Mouse (Mus musculus): ENCODE results near the gene Pisd. TPM values are rescaled to one million over a fixed set of nuclear protein-coding genes. Genes with fewer than 3 reads are reported as not detected.
"Not testable (repeated sequence)": the region's sequence is repeated elsewhere in the genome, so short reads cannot be mapped to it uniquely, and the experiment has no call there.

Pisd gene
- polyA plus RNA-seq, 1 experiment from 2014 or later: 114 TPM

- H3K27me3 ChIP-seq (replicated peaks): no peaks in the 10 kb centered on the region
- H3K4me1 ChIP-seq: no peaks in the 10 kb centered on the region
- no peak overlapping the region for H3K4me3 ChIP-seq
- no peak overlapping the region for H3K4me2 ChIP-seq
- peaks cover 12% of the 10 kb centered on the region; the same call in 1 of the 2 replicates for H3K36me3 ChIP-seq (replicated peaks)
- no peaks in the 10 kb centered on the region for H3K9me3 ChIP-seq
- WGBS: 91% methylated on average over 4 of the region's 4 CpGs
- H3K27ac ChIP-seq: no peak overlapping the region
- no peak overlapping the region for H3K9ac ChIP-seq
- ATAC-seq (replicated peaks): no peak
These were observed 17.6 kb downstream of the Pisd start for GRCm38 (mm10) chr5:32767636-32768373.

GRCm38 (mm10) chr5:32767004-32767403 is 18.4 kb downstream of the Pisd start:
- no peak for ATAC-seq (replicated peaks)
- Histone ChIP-seq H3K9me3 (no peaks in the 10 kb centered on the region), H3K27me3 (replicated peaks) (no peaks in the 10 kb centered on the region), H3K4me1 (no peaks in the 10 kb centered on the region), H3K27ac (no peak overlapping the region), H3K36me3 (replicated peaks) (peaks cover 14% of the 10 kb centered on the region; the same call in 1 of the 2 replicates), H3K9ac (no peak overlapping the region), H3K4me2 (no peak overlapping the region), H3K4me3 (no peak overlapping the region)
- 100% methylated on average over 3 of the region's 3 CpGs for WGBS

GRCm38 (mm10) chr5:32761566-32762140 is 23.8 kb downstream of the Pisd start:
- H3K9me3 ChIP-seq: no peaks in the 10 kb centered on the region
- ATAC-seq (replicated peaks): no peak
- no peaks in the 10 kb centered on the region for H3K27me3 ChIP-seq (replicated peaks)
- WGBS: 93% methylated on average over 5 of the region's 5 CpGs
- no peak overlapping the region for H3K4me3 ChIP-seq
- H3K36me3 ChIP-seq (replicated peaks): peaks cover 13% of the 10 kb centered on the region; the same call in 1 of the 2 replicates
- no peak overlapping the region for H3K4me2 ChIP-seq
- no peak overlapping the region for H3K9ac ChIP-seq
- no peak overlapping the region for H3K27ac ChIP-seq
- H3K4me1 ChIP-seq: no peaks in the 10 kb centered on the region

GRCm38 (mm10) chr5:32760787-32761186 is 24.7 kb downstream of the Pisd start:
- H3K4me1 ChIP-seq: no peaks in the 10 kb centered on the region
- WGBS: 88% methylated on average over 3 of the region's 3 CpGs
- H3K27ac ChIP-seq: no peak overlapping the region
- peaks cover 13% of the 10 kb centered on the region; the same call in 1 of the 2 replicates for H3K36me3 ChIP-seq (replicated peaks)
- no peak overlapping the region for H3K9ac ChIP-seq
- no peak overlapping the region for H3K4me2 ChIP-seq
- no peak for ATAC-seq (replicated peaks)
- H3K27me3 ChIP-seq (replicated peaks): no peaks in the 10 kb centered on the region
- no peak overlapping the region for H3K4me3 ChIP-seq
- H3K9me3 ChIP-seq: no peaks in the 10 kb centered on the region

- H3K9ac ChIP-seq; H3K4me2 ChIP-seq; H3K4me3 ChIP-seq; H3K4me1 ChIP-seq; H3K27me3 ChIP-seq (replicated peaks); ATAC-seq (replicated peaks); H3K9me3 ChIP-seq; H3K27ac ChIP-seq: not testable (repeated sequence)
- H3K36me3 ChIP-seq (replicated peaks): peaks cover 13% of the 10 kb centered on the region; the same call in 1 of the 2 replicates
- 95% methylated on average over 18 of the region's 18 CpGs for WGBS
These were observed 25.1 kb downstream of the Pisd start for GRCm38 (mm10) chr5:32760352-32760751.

GRCm38 (mm10) chr5:32759662-32760061 is 25.8 kb downstream of the Pisd start:
- Histone ChIP-seq H3K4me3 (no peak overlapping the region), H3K9me3 (no peaks in the 10 kb centered on the region), H3K4me2 (no peak overlapping the region), H3K9ac (no peak overlapping the region), H3K27ac (no peak overlapping the region), H3K36me3 (replicated peaks) (peaks cover 13% of the 10 kb centered on the region; the same call in 1 of the 2 replicates), H3K4me1 (no peaks in the 10 kb centered on the region), H3K27me3 (replicated peaks) (no peaks in the 10 kb centered on the region)
- 84% methylated on average over 2 of the region's 2 CpGs for WGBS
- ATAC-seq (replicated peaks): no peak

GRCm38 (mm10) chr5:32756141-32756540 is 29.3 kb downstream of the Pisd start:
- ATAC-seq (replicated peaks): no peak

GRCm38 (mm10) chr5:32751736-32752135 is 33.7 kb downstream of the Pisd start:
- Histone ChIP-seq H3K9ac (no peak overlapping the region), H3K4me2 (no peak overlapping the region), H3K27ac (no peak overlapping the region), H3K4me1 (0 out of 2 replicates have a peak, but pooled peaks cover 3% of the 10 kb centered on the region), H3K27me3 (replicated peaks) (no peaks in the 10 kb centered on the region), H3K4me3 (no peak overlapping the region), H3K9me3 (no peaks in the 10 kb centered on the region), H3K36me3 (replicated peaks) (no peaks in the 10 kb centered on the region)
- no peak for ATAC-seq (replicated peaks)
- WGBS: 36% methylated on average over 2 of the region's 2 CpGs

More at GRCm38 (mm10) chr5:32756141-32756540, 29.3 kb downstream of the Pisd start:
- H3K36me3 ChIP-seq (replicated peaks): no peaks in the 10 kb centered on the region
- no peak overlapping the region for H3K27ac ChIP-seq
- WGBS: 97% methylated on average over 8 of the region's 8 CpGs
- H3K9ac ChIP-seq: no peak overlapping the region
- H3K4me1 ChIP-seq: 0 out of 2 replicates have a peak, but pooled peaks cover 3% of the 10 kb centered on the region
- H3K9me3 ChIP-seq: no peaks in the 10 kb centered on the region
- no peaks in the 10 kb centered on the region for H3K27me3 ChIP-seq (replicated peaks)
- no peak overlapping the region for H3K4me3 ChIP-seq
- H3K4me2 ChIP-seq: no peak overlapping the region

- H3K4me2 ChIP-seq: no peak overlapping the region
- H3K4me3 ChIP-seq: no peak overlapping the region
- no peaks in the 10 kb centered on the region for H3K9me3 ChIP-seq
- H3K36me3 ChIP-seq (replicated peaks): no peaks in the 10 kb centered on the region
- 89% methylated on average over 6 of the region's 6 CpGs for WGBS
- no peaks in the 10 kb centered on the region for H3K27me3 ChIP-seq (replicated peaks)
- H3K27ac ChIP-seq: no peak overlapping the region
- ATAC-seq (replicated peaks): no peak
- no peak overlapping the region for H3K9ac ChIP-seq
- H3K4me1 ChIP-seq: 0 out of 2 replicates have a peak, but pooled peaks cover 3% of the 10 kb centered on the region
These were observed 36.5 kb downstream of the Pisd start for GRCm38 (mm10) chr5:32748936-32749335.

- no peak overlapping the region for H3K9ac ChIP-seq
- H3K9me3 ChIP-seq: no peaks in the 10 kb centered on the region
- ATAC-seq (replicated peaks): no peak; the same call in 1 of the 2 replicates
These were observed 37.6 kb downstream of the Pisd start for GRCm38 (mm10) chr5:32747650-32748375.

GRCm38 (mm10) chr5:32745705-32746655 is 39.5 kb downstream of the Pisd start:
- Histone ChIP-seq H3K4me1 (peaks cover 12% of the 10 kb centered on the region), H3K4me2 (peak overlapping the region; percentile 19; the same call in 1 of the 2 replicates), H3K27ac (0 out of 2 replicates have a peak overlapping the region, but pooled peaks have one; percentile 27), H3K9ac (no peak overlapping the region), H3K36me3 (replicated peaks) (no peaks in the 10 kb centered on the region), H3K4me3 (peak overlapping the region; percentile 22), H3K9me3 (no peaks in the 10 kb centered on the region), H3K27me3 (replicated peaks) (no peaks in the 10 kb centered on the region)
- WGBS: 14% methylated on average over 9 of the region's 10 CpGs
- peak; percentile 34; the same call in 1 of the 2 replicates for ATAC-seq (replicated peaks)

More at GRCm38 (mm10) chr5:32747650-32748375, 37.6 kb downstream of the Pisd start:
- no peak overlapping the region for H3K4me2 ChIP-seq
- no peaks in the 10 kb centered on the region for H3K36me3 ChIP-seq (replicated peaks)
- no peaks in the 10 kb centered on the region for H3K27me3 ChIP-seq (replicated peaks)
- 69% methylated on average over 6 of the region's 6 CpGs for WGBS
- no peak overlapping the region for H3K4me3 ChIP-seq
- no peak overlapping the region for H3K27ac ChIP-seq
- peaks cover 5% of the 10 kb centered on the region for H3K4me1 ChIP-seq

Measured in midbrain, embryonic 15.5 days (tissue).